Mouse (Mus musculus) spleen, adult 2 months (tissue): ENCODE measurements around the gene Sdc3. TPM values are rescaled to one million over a fixed set of nuclear protein-coding genes. Genes with fewer than 3 reads are reported as not detected.

Source experiments
- DNase-seq, 2 experiments: peaks; one replicate each; pipeline versions ENCODE4 v3.0.0 to v3.0.0-alpha.2; 2012 to 2021; ENCODE audit warnings: low spot score in 2 of 2, low read depth in 1 of 2
- H3K27ac ChIP-seq: fragments of 200-500 bp; 2 replicates; pipeline ENCODE4 v1.5.1; 2012; ENCODE audit warnings: low read length, inconsistent platforms; ENCODE audit not compliant: insufficient read depth
- H3K27me3 ChIP-seq: fragments of 200-500 bp; 2 replicates; pipeline ENCODE4 v1.6.1; 2012; ENCODE audit warnings: mild to moderate bottlenecking, moderate library complexity, low read length, inconsistent platforms; ENCODE audit not compliant: control insufficient read depth, insufficient read depth
- H3K36me3 ChIP-seq: fragments of 200-500 bp; 2 replicates; pipeline ENCODE4 v1.6.1; 2012; ENCODE audit warnings: mild to moderate bottlenecking, low read length, inconsistent platforms; ENCODE audit not compliant: control insufficient read depth, insufficient read depth
- H3K4me1 ChIP-seq: fragments of 200-500 bp; 2 replicates; pipeline ENCODE4 v1.6.1; 2011; ENCODE audit warnings: inconsistent platforms; ENCODE audit not compliant: control insufficient read depth, insufficient read depth, insufficient read length
- H3K4me3 ChIP-seq: fragments of 200-500 bp; 2 replicates; pipeline ENCODE4 v1.5.1; 2011; ENCODE audit warnings: mild to moderate bottlenecking, inconsistent platforms; ENCODE audit not compliant: insufficient read depth, insufficient read length; ENCODE audit errors: extremely low read depth
- CTCF ChIP-seq: fragments of 200-500 bp; IDR thresholded peaks from 2 replicates; pipeline ENCODE4 v1.5.1; 2011; ENCODE audit warnings: mild to moderate bottlenecking, inconsistent platforms; ENCODE audit not compliant: insufficient read depth, insufficient read length, insufficient replicate concordance; ENCODE audit errors: extremely low read depth
- POLR2A ChIP-seq: fragments of 200-500 bp; IDR thresholded peaks from 2 replicates; pipeline ENCODE4 v1.6.1; 2011; ENCODE audit warnings: low read depth, low read length, inconsistent platforms
- WGBS: fragments of 180-500 bp; shearing (Covaris S2); methylation state at CpG from one replicate; pipeline ENCODE4 v1.1.7; 2018; 5-methylcytosine and 5-hydroxymethylcytosine counted together
- polyA plus RNA-seq: library from polyadenylated mRNA; depleted of rRNA; stranded (reverse); fragments of >200 nt; gene quantifications from 2 replicates; pipeline ENCODE4 v1.2.3, GENCODE M21; 2012; rRNA removed

Sdc3 gene
- polyA plus RNA-seq, 1 experiment, result 140 TPM

- Histone ChIP-seq H3K36me3 (no peaks in the 10 kb centered on the region), H3K27ac (no peak overlapping the region), H3K4me1 (no peaks in the 10 kb centered on the region), H3K27me3 (no peaks in the 10 kb centered on the region), H3K4me3 (no peak overlapping the region)
- no peak for DNase-seq
- TF ChIP-seq POLR2A, result no peak
- no peak for TF ChIP-seq CTCF
- 79% methylated on average over 5 of the region's 5 CpGs for WGBS
These were observed 81.1 kb downstream of the Sdc3 start for GRCm38 (mm10) chr4:130873440-130873839.

DNA sequence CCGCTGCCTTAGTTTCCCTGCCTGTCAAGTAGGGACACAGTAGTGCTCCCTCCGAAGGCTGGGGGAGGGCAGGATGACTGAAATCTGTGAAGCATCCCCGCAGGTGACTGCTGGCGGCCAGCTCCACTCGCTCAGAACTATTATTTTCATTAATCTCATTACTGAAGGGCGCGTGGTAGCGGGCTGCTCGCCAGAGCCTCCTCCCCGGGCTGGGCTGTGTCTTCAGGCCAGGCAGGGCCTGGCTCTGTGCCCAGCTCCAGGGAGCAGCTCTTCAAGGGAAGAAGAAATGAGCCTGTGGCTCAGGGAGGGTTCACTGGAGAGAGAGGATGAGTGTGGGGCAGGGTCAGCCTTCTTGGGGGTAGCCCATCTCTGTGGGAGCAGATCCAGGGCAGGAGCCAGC is 82.3 kb downstream of the Sdc3 start:
- DNase-seq, result no peak
- WGBS, result 41% methylated on average over 10 of the region's 10 CpGs
- Histone ChIP-seq H3K36me3 (no peaks in the 10 kb centered on the region), H3K4me1 (no peaks in the 10 kb centered on the region), H3K4me3 (no peak overlapping the region), H3K27ac (no peak overlapping the region), H3K27me3 (no peaks in the 10 kb centered on the region)
- TF ChIP-seq POLR2A (no peak), CTCF (no peak)

Other genes starting within 250 kb of the Sdc3 start
- gene Nkain1, start 218.4 kb upstream of the Sdc3 start, polyA plus RNA-seq, result 0.42 and 0.77 TPM in 2 replicates
- gene Pum1, start 129.2 kb upstream of the Sdc3 start, polyA plus RNA-seq, result 34.9 and 43.1 TPM in 2 replicates
- 903 and 1,004 TPM in 2 replicates for gene Laptm5, start 120.6 kb downstream of the Sdc3 start, polyA plus RNA-seq
- 0.23 and 0.29 TPM in 2 replicates for gene Matn1, start 151.8 kb downstream of the Sdc3 start, polyA plus RNA-seq